Mouse (Mus musculus) lung, postnatal 0 days (tissue): Measurements from ENCODE around the gene Polg. TPM values are rescaled to one million over a fixed set of nuclear protein-coding genes. Genes with fewer than 3 reads are reported as not detected.

Experiments
- ATAC-seq: fragments of 200-750 bp; cut with Nextera tagmentation; 2 replicates; pipeline ENCODE4 v1.8.0; 2017; ENCODE audit warnings: moderate library complexity
- DNase-seq: peaks from one replicate; pipeline ENCODE4 v3.0.0-alpha.2; 2016; ENCODE audit warnings: low spot score
- H3K27ac ChIP-seq: fragments of 300-500 bp; sonication (generic); 2 replicates; pipeline ENCODE4 v1.5.1; 2014; ENCODE audit warnings: antibody characterized with exemption, mild to moderate bottlenecking, low read length, mixed read lengths
- H3K27me3 ChIP-seq: fragments of 300-500 bp; sonication (generic); replicated peaks from 2 replicates; pipeline ENCODE4 v1.6.1; 2014; ENCODE audit warnings: low read length, mixed read lengths; ENCODE audit not compliant: insufficient read depth
- H3K36me3 ChIP-seq: fragments of 300-500 bp; sonication (generic); 2 replicates; pipeline ENCODE4 v1.6.1; 2014; ENCODE audit warnings: low read length, mixed read lengths; ENCODE audit not compliant: insufficient read depth
- H3K4me1 ChIP-seq: fragments of 300-500 bp; sonication (generic); 2 replicates; pipeline ENCODE4 v1.6.1; 2014; ENCODE audit warnings: antibody characterized with exemption, low read depth, low read length, mixed read lengths; ENCODE audit not compliant: insufficient read depth
- H3K4me2 ChIP-seq: fragments of 300-500 bp; sonication (generic); replicated peaks from 2 replicates; pipeline ENCODE4 v1.6.1; 2014; ENCODE audit warnings: low read depth, mild to moderate bottlenecking, low read length, moderate library complexity, mixed read lengths
- H3K4me3 ChIP-seq: fragments of 300-500 bp; sonication (generic); 2 replicates; pipeline ENCODE4 v1.5.1; 2014; ENCODE audit warnings: low read depth, low read length
- H3K9ac ChIP-seq: fragments of 300-500 bp; sonication (generic); replicated peaks from 2 replicates; pipeline ENCODE4 v1.6.1; 2014; ENCODE audit warnings: low read depth, mild to moderate bottlenecking
- H3K9me3 ChIP-seq: fragments of 300-500 bp; sonication (generic); 2 replicates; pipeline ENCODE4 v1.6.1; 2016; ENCODE audit warnings: low read length, mixed read lengths
- CTCF ChIP-seq: IDR thresholded peaks from 2 replicates; pipeline ENCODE4 v1.5.1; 2016; ENCODE audit warnings: antibody characterized with exemption, mild to moderate bottlenecking
- EP300 ChIP-seq: IDR thresholded peaks from 2 replicates; pipeline ENCODE4 v1.6.1; 2016; ENCODE audit warnings: antibody characterized with exemption, mild to moderate bottlenecking, control low read depth
- WGBS: fragments of 180-500 bp; shearing (Covaris S2); extraction: QIAGEN DNeasy Blood & Tissue Kit; methylation state at CpG from one replicate; pipeline ENCODE4 v1.1.7; 2014; 5-methylcytosine and 5-hydroxymethylcytosine counted together
- polyA plus RNA-seq: library from polyadenylated mRNA; unstranded; fragments of >200 nt; fragmentation: Nextera tagmentation; extraction: Ambion mirVana; gene quantifications from 2 replicates; pipeline ENCODE4 v1.2.1, GENCODE M21; 2015

Gene Polg
- polyA plus RNA-seq, 1 experiment from 2014 or later = 32.3 TPM

GRCm38 (mm10) chr7:79495988-79496815, 30.0 kb upstream of the Polg start:
- 0 out of 2 replicates have a peak overlapping the region, but pooled peaks have one; percentile 16 for H3K4me3 ChIP-seq

GRCm38 (mm10) chr7:79493915-79494314, 27.8 kb upstream of the Polg start:
- 11% methylated on average over 8 of the region's 8 CpGs for WGBS
- H3K4me1 ChIP-seq = no peaks in the 10 kb centered on the region
- H3K4me2 ChIP-seq = no peak overlapping the region
- ATAC-seq (no peak), DNase-seq (peak; percentile 65)
- no peaks in the 10 kb centered on the region for H3K36me3 ChIP-seq
- H3K9me3 ChIP-seq = no peaks in the 10 kb centered on the region
- peaks cover 44% of the 10 kb centered on the region for H3K27me3 ChIP-seq
- no peak overlapping the region for H3K27ac ChIP-seq
- no peak overlapping the region for H3K4me3 ChIP-seq
- no peak overlapping the region for H3K9ac ChIP-seq
- TF ChIP-seq CTCF = peak; percentile 88
- TF ChIP-seq EP300 = no peak

More at GRCm38 (mm10) chr7:79495988-79496815, 30.0 kb upstream of the Polg start:
- DNase-seq (peak; percentile 92), ATAC-seq (peak; percentile 84)
- H3K9ac ChIP-seq = no peak overlapping the region
- TF ChIP-seq CTCF = peak; percentile 99
- TF ChIP-seq EP300 = no peak
- peaks cover 67% of the 10 kb centered on the region for H3K27me3 ChIP-seq
- H3K27ac ChIP-seq = no peak overlapping the region
- 3% methylated on average over 37 of the region's 38 CpGs for WGBS
- no peaks in the 10 kb centered on the region for H3K36me3 ChIP-seq
- no peaks in the 10 kb centered on the region for H3K9me3 ChIP-seq
- H3K4me1 ChIP-seq = no peaks in the 10 kb centered on the region
- H3K4me2 ChIP-seq = peak overlapping the region; percentile 48

GRCm38 (mm10) chr7:79486528-79486927, 20.4 kb upstream of the Polg start:
- 47% methylated on average over 10 of the region's 10 CpGs for WGBS
- H3K9ac ChIP-seq = no peak overlapping the region

GRCm38 (mm10) chr7:79474831-79475399, 8.8 kb upstream of the Polg start:
- TF ChIP-seq CTCF = 0 out of 2 replicates have a peak, but pooled peaks have one; percentile 8
- peak; percentile 87 for TF ChIP-seq EP300
- WGBS = 36% methylated on average over 5 of the region's 5 CpGs
- H3K4me2 ChIP-seq = no peak overlapping the region
- H3K4me1 ChIP-seq = no peaks in the 10 kb centered on the region
- DNase-seq (peak; percentile 72), ATAC-seq (peak; percentile 72)
- no peaks in the 10 kb centered on the region for H3K9me3 ChIP-seq
- H3K36me3 ChIP-seq = no peaks in the 10 kb centered on the region
- no peak overlapping the region for H3K4me3 ChIP-seq
- H3K9ac ChIP-seq = no peak overlapping the region
- H3K27ac ChIP-seq = peak overlapping the region; percentile 3; the same call in 1 of the 2 replicates
- no peaks in the 10 kb centered on the region for H3K27me3 ChIP-seq

More at GRCm38 (mm10) chr7:79486528-79486927, 20.4 kb upstream of the Polg start:
- Histone ChIP-seq H3K4me3 (no peak overlapping the region), H3K27ac (no peak overlapping the region), H3K27me3 (no peaks in the 10 kb centered on the region), H3K36me3 (no peaks in the 10 kb centered on the region), H3K4me2 (no peak overlapping the region), H3K4me1 (no peaks in the 10 kb centered on the region), H3K9me3 (no peaks in the 10 kb centered on the region)
- ATAC-seq = no peak
- no peak for DNase-seq
- TF ChIP-seq EP300 (no peak), CTCF (no peak)

GRCm38 (mm10) chr7:79473496-79474194, 7.5 kb upstream of the Polg start:
- Histone ChIP-seq H3K4me1 (no peaks in the 10 kb centered on the region), H3K27ac (peak overlapping the region; percentile 74), H3K9me3 (no peaks in the 10 kb centered on the region), H3K27me3 (no peaks in the 10 kb centered on the region), H3K36me3 (no peaks in the 10 kb centered on the region), H3K4me2 (no peak overlapping the region), H3K9ac (no peak overlapping the region), H3K4me3 (no peak overlapping the region)
- no peak for TF ChIP-seq CTCF
- TF ChIP-seq EP300 = peak; percentile 76
- DNase-seq = peak; percentile 72
- 63% methylated on average over 9 of the region's 9 CpGs for WGBS
- peak; percentile 76 for ATAC-seq

- no peaks in the 10 kb centered on the region for H3K36me3 ChIP-seq
- WGBS = 65% methylated on average over 2 of the region's 2 CpGs
- no peak overlapping the region for H3K4me3 ChIP-seq
- ATAC-seq = no peak
- H3K9me3 ChIP-seq = no peaks in the 10 kb centered on the region
- H3K27ac ChIP-seq = no peak overlapping the region
- DNase-seq = no peak
- no peaks in the 10 kb centered on the region for H3K27me3 ChIP-seq
- TF ChIP-seq EP300 (no peak), CTCF (peak; percentile 59)
- H3K4me2 ChIP-seq = no peak overlapping the region
- no peak overlapping the region for H3K9ac ChIP-seq
- H3K4me1 ChIP-seq = no peaks in the 10 kb centered on the region
These were observed 6.6 kb upstream of the Polg start for GRCm38 (mm10) chr7:79472792-79473191.
